Mouse (Mus musculus) midbrain, embryonic 11.5 days (tissue): ENCODE measurements around the gene Herpud1. TPM values are rescaled to one million over a fixed set of nuclear protein-coding genes. Genes with fewer than 3 reads are reported as not detected.

Experiments
- ATAC-seq: fragments of 200-750 bp; cut with Nextera tagmentation; 2 replicates; pipeline ENCODE4 v1.8.0; 2017; ENCODE audit warnings: moderate TSS enrichment, moderate library complexity; ENCODE audit not compliant: low FRiP score
- DNase-seq: peaks from one replicate; pipeline ENCODE4 v3.0.0; 2015; ENCODE audit warnings: low spot score; ENCODE audit errors: missing footprints
- H3K27ac ChIP-seq: fragments of 300-500 bp; sonication (generic); 2 replicates; pipeline ENCODE4 v1.5.1; 2014; ENCODE audit warnings: low read depth, low read length
- H3K27me3 ChIP-seq: fragments of 300-500 bp; sonication (generic); 2 replicates; pipeline ENCODE4 v1.6.1; 2014; ENCODE audit warnings: mild to moderate bottlenecking, low read length, moderate library complexity, mixed read lengths; ENCODE audit not compliant: control insufficient read depth, insufficient read depth
- H3K36me3 ChIP-seq: fragments of 300-500 bp; sonication (generic); 2 replicates; pipeline ENCODE4 v1.6.1; 2014; ENCODE audit warnings: mild to moderate bottlenecking, low read length, moderate library complexity, mixed read lengths; ENCODE audit not compliant: control insufficient read depth, insufficient read depth
- H3K4me1 ChIP-seq: fragments of 300-500 bp; sonication (generic); 2 replicates; pipeline ENCODE4 v1.6.1; 2014; ENCODE audit warnings: low read length; ENCODE audit not compliant: control insufficient read depth, insufficient read depth
- H3K4me2 ChIP-seq: fragments of 300-500 bp; sonication (generic); 2 replicates; pipeline ENCODE4 v1.6.1; 2014; ENCODE audit warnings: mild to moderate bottlenecking, moderate library complexity
- H3K4me3 ChIP-seq: fragments of 300-500 bp; sonication (generic); 2 replicates; pipeline ENCODE4 v1.5.1; 2014; ENCODE audit warnings: low read depth, low read length
- H3K9ac ChIP-seq: fragments of 300-500 bp; sonication (generic); 2 replicates; pipeline ENCODE4 v1.6.1; 2014; ENCODE audit warnings: low read length
- H3K9me3 ChIP-seq: fragments of 300-500 bp; sonication (generic); 2 replicates; pipeline ENCODE4 v1.6.1; 2016; ENCODE audit warnings: low read length; ENCODE audit not compliant: control insufficient read depth
- WGBS: fragments of 180-500 bp; shearing (Covaris S2); extraction: QIAGEN DNeasy Blood & Tissue Kit; methylation state at CpG from one replicate; pipeline ENCODE4 v1.1.7; 2014; 5-methylcytosine and 5-hydroxymethylcytosine counted together
- polyA plus RNA-seq: library from polyadenylated mRNA; unstranded; fragments of >200 nt; fragmentation: Nextera tagmentation; extraction: Ambion mirVana; gene quantifications from 2 replicates; pipeline ENCODE4 v1.2.1, GENCODE M21; 2014

The Herpud1 gene
- polyA plus RNA-seq, 1 experiment from 2014 or later: 56.8 TPM

DNA sequence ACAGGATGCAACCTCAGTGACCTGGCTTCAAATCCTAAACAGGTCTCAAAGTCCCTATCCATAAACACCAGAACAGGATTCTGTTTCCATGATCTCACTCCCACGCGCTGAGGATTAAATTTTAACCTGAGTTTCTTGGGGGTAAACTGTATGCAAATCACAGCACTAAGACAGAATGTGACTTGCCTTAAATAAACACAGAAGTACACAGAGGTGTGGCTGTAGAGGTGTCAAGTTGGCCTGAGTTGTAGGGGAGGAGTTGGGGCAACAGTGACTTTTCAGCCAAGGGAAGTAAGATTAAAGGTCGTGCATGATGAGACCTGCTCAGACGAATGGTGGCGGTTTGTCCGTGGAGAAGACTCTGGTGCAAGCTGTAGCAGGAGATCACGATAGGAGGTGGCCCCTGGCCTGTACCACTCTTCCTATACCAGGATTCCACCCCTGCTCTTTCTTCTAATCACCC, 32.1 kb upstream of the Herpud1 start:
- no peak overlapping the region for H3K4me3 ChIP-seq
- peak; percentile 44 for DNase-seq
- no peak overlapping the region for H3K27ac ChIP-seq
- 86% methylated on average over 7 of the region's 7 CpGs for WGBS
- no peak overlapping the region for H3K9ac ChIP-seq
- no peaks in the 10 kb centered on the region for H3K27me3 ChIP-seq
- no peak for ATAC-seq
- H3K9me3 ChIP-seq: no peaks in the 10 kb centered on the region
- H3K36me3 ChIP-seq: no peaks in the 10 kb centered on the region
- H3K4me2 ChIP-seq: no peak overlapping the region
- no peaks in the 10 kb centered on the region for H3K4me1 ChIP-seq

GRCm38 (mm10) chr8:94354571-94354970, 31.7 kb upstream of the Herpud1 start:
- no peak overlapping the region for H3K9ac ChIP-seq
- no peaks in the 10 kb centered on the region for H3K9me3 ChIP-seq
- H3K4me1 ChIP-seq: no peaks in the 10 kb centered on the region
- DNase-seq (no peak), ATAC-seq (no peak)
- H3K27ac ChIP-seq: no peak overlapping the region
- H3K27me3 ChIP-seq: no peaks in the 10 kb centered on the region
- no peak overlapping the region for H3K4me3 ChIP-seq
- H3K4me2 ChIP-seq: no peak overlapping the region
- no peaks in the 10 kb centered on the region for H3K36me3 ChIP-seq
- 80% methylated on average over 4 of the region's 4 CpGs for WGBS

GRCm38 (mm10) chr8:94357220-94357619, 29.0 kb upstream of the Herpud1 start:
- Histone ChIP-seq H3K9ac (no peak overlapping the region), H3K36me3 (no peaks in the 10 kb centered on the region), H3K4me2 (no peak overlapping the region), H3K9me3 (no peaks in the 10 kb centered on the region), H3K27me3 (no peaks in the 10 kb centered on the region), H3K27ac (no peak overlapping the region), H3K4me1 (no peaks in the 10 kb centered on the region), H3K4me3 (no peak overlapping the region)
- no peak for ATAC-seq
- DNase-seq: no peak
- WGBS: 86% methylated on average over 6 of the region's 6 CpGs

GRCm38 (mm10) chr8:94358541-94358940, 27.7 kb upstream of the Herpud1 start:
- DNase-seq (no peak), ATAC-seq (no peak)
- Histone ChIP-seq H3K4me2 (no peak overlapping the region), H3K27me3 (no peaks in the 10 kb centered on the region), H3K36me3 (no peaks in the 10 kb centered on the region), H3K9ac (no peak overlapping the region), H3K27ac (no peak overlapping the region), H3K4me3 (no peak overlapping the region), H3K4me1 (no peaks in the 10 kb centered on the region), H3K9me3 (no peaks in the 10 kb centered on the region)
- WGBS: 88% methylated on average over 5 of the region's 5 CpGs

GRCm38 (mm10) chr8:94361774-94362431, 24.3 kb upstream of the Herpud1 start:
- no peak for ATAC-seq
- no peak for DNase-seq
- WGBS: 89% methylated on average over 6 of the region's 6 CpGs

DNA sequence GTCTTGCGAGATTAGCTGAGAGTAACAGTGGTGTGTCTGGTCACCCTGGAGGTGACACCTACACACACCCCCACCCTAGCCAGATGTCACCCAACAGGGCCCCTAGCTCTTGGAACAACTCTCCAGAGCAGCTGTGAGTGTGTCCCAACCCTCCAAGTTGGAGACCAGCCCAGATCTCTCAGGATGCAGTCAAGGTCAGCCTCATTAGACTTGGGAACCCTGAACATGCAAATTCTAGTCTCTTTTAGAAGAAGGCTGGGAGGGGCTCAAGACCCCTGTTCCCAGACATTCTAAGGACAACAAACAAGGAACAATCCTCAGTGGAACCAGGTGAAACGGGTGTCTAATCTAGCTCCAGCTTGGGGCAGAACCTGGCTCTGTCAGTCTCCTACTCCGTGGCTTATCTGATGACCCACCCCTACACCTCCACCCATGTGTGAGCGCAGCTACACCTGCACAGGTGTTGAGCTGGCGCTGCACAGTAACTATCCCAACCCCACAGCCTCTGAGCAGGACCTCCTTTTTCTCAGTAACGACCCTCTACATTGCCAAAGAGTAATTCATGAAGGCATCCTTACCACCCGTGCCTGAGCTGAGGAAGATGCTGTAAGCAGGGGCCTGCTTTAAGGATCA, 23.5 kb upstream of the Herpud1 start:
- Histone ChIP-seq H3K27me3 (no peaks in the 10 kb centered on the region), H3K27ac (no peak overlapping the region), H3K4me2 (no peak overlapping the region), H3K4me1 (no peaks in the 10 kb centered on the region), H3K9me3 (no peaks in the 10 kb centered on the region), H3K36me3 (no peaks in the 10 kb centered on the region), H3K4me3 (no peak overlapping the region), H3K9ac (no peak overlapping the region)
- no peak for ATAC-seq
- no peak for DNase-seq
- 80% methylated on average over 7 of the region's 7 CpGs for WGBS

More at GRCm38 (mm10) chr8:94361774-94362431, 24.3 kb upstream of the Herpud1 start:
- Histone ChIP-seq H3K36me3 (no peaks in the 10 kb centered on the region), H3K9ac (no peak overlapping the region), H3K27ac (no peak overlapping the region), H3K9me3 (no peaks in the 10 kb centered on the region), H3K4me1 (no peaks in the 10 kb centered on the region), H3K27me3 (no peaks in the 10 kb centered on the region), H3K4me3 (no peak overlapping the region), H3K4me2 (no peak overlapping the region)

- Histone ChIP-seq H3K9me3 (no peaks in the 10 kb centered on the region), H3K27me3 (no peaks in the 10 kb centered on the region), H3K4me2 (no peak overlapping the region), H3K27ac (no peak overlapping the region), H3K9ac (no peak overlapping the region), H3K4me1 (no peaks in the 10 kb centered on the region), H3K36me3 (no peaks in the 10 kb centered on the region), H3K4me3 (no peak overlapping the region)
- DNase-seq (no peak), ATAC-seq (no peak)
- 48% methylated on average over 4 of the region's 4 CpGs for WGBS
These were observed 22.9 kb upstream of the Herpud1 start for GRCm38 (mm10) chr8:94363288-94363688.

- 88% methylated on average over 2 of the region's 2 CpGs for WGBS
- Histone ChIP-seq H3K36me3 (no peaks in the 10 kb centered on the region), H3K4me2 (no peak overlapping the region), H3K9me3 (no peaks in the 10 kb centered on the region), H3K9ac (no peak overlapping the region), H3K27ac (no peak overlapping the region), H3K4me1 (no peaks in the 10 kb centered on the region), H3K4me3 (no peak overlapping the region), H3K27me3 (no peaks in the 10 kb centered on the region)
- no peak for ATAC-seq
- DNase-seq: no peak
These were observed 22.3 kb upstream of the Herpud1 start for GRCm38 (mm10) chr8:94363906-94364305.

DNA sequence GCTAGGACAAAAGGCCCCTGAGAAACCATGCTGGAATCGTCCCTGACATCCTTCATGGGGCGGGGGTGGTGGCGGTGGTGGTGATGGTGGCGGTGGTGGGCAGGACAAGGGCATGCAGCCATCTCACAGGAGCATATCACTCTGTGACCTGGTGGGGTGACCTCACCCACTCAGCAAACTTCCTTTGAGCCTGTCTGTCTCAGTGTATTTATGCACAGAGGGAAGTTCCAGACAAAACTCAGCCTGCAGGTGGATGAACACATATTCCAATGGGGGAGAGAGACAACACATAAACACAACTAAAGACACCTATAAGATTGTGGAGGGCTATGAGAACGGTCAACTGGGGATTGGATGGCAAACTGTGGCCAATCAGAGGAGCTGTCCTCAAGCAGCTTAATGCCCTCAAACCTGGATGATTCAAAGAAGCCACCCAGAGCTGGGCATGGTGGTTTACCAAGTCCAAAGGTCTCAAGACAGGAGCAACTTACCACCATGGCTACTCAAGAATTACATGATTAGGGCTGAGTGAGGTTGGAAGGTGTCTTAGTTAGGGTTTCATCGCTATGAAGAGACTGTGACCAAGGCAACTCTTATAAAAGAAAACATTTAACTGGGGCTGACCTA, 21.4 kb upstream of the Herpud1 start:
- no peak for ATAC-seq
- 89% methylated on average over 6 of the region's 6 CpGs for WGBS
- H3K9ac ChIP-seq: no peak overlapping the region

More for the DNA sequence above, 21.4 kb upstream of the Herpud1 start:
- Histone ChIP-seq H3K4me3 (no peak overlapping the region), H3K36me3 (no peaks in the 10 kb centered on the region), H3K4me1 (no peaks in the 10 kb centered on the region), H3K27ac (no peak overlapping the region), H3K27me3 (no peaks in the 10 kb centered on the region), H3K9me3 (no peaks in the 10 kb centered on the region), H3K4me2 (no peak overlapping the region)
- peak; percentile 45 for DNase-seq
